Mouse (Mus musculus): ENCODE measurements around the gene Phactr4. TPM values are rescaled to one million over a fixed set of nuclear protein-coding genes. Genes with fewer than 3 reads are reported as not detected.

Gene Phactr4
- polyA plus RNA-seq, 1 experiment from 2014 or later = 25.9 TPM

GRCm38 (mm10) chr4:132312627-132313026 lies 109.7 kb downstream of the Phactr4 start:
- ATAC-seq (ENCODE audit: insufficient read depth, low FRiP score) = no peak
- Histone ChIP-seq H3K9me3 (replicated peaks; ENCODE audit: control insufficient read depth, low read length) (no peaks in the 10 kb centered on the region), H3K36me3 (ENCODE audit: control insufficient read depth, insufficient read depth, low read length) (peaks cover 35% of the 10 kb centered on the region)

DNA sequence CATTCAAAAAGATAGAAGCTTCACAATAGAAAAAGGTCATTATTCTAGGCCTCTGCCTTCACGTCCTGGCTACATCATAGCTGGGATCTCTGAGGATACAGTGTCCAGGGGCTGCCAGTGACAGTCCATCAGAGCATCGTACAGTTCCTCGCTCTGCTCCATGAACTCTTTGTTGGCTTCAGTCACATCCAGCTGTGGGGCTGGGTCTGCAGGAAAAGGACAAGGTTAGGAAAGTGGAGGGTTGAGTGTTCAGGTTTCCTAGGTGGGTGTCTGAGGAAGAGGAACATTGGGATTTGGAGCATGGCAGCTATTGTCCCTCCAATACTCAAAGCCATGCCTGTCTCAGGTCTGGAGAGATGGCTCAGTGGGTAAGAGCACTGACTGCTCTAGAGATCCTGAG lies 110.5 kb downstream of the Phactr4 start:
- H3K9me3 ChIP-seq (replicated peaks; ENCODE audit: control insufficient read depth, low read length) = no peaks in the 10 kb centered on the region
- peaks cover 31% of the 10 kb centered on the region for H3K36me3 ChIP-seq (ENCODE audit: control insufficient read depth, insufficient read depth, low read length)
- no peak overlapping the region for H3K9ac ChIP-seq (ENCODE audit: low read length)
- no peak for ATAC-seq (ENCODE audit: insufficient read depth, low FRiP score)
- no peak overlapping the region for H3K27ac ChIP-seq (ENCODE audit: low read length)
- H3K4me1 ChIP-seq (ENCODE audit: control insufficient read depth, insufficient read depth, low read length) = peaks cover 11% of the 10 kb centered on the region
- no peaks in the 10 kb centered on the region for H3K27me3 ChIP-seq (ENCODE audit: control insufficient read depth, insufficient read depth, low read length)
- no peak overlapping the region for H3K4me3 ChIP-seq (replicated peaks; ENCODE audit: low read length)
- 41% methylated on average over 3 of the region's 3 CpGs for WGBS
- H3K4me2 ChIP-seq (ENCODE audit: low read depth, low read length) = no peak overlapping the region

More at GRCm38 (mm10) chr4:132312627-132313026, 109.7 kb downstream of the Phactr4 start:
- no peak overlapping the region for H3K4me3 ChIP-seq (replicated peaks; ENCODE audit: low read length)
- H3K4me2 ChIP-seq (ENCODE audit: low read depth, low read length) = no peak overlapping the region
- no peaks in the 10 kb centered on the region for H3K27me3 ChIP-seq (ENCODE audit: control insufficient read depth, insufficient read depth, low read length)
- no peak overlapping the region for H3K27ac ChIP-seq (ENCODE audit: low read length)
- no peak overlapping the region for H3K9ac ChIP-seq (ENCODE audit: low read length)
- H3K4me1 ChIP-seq (ENCODE audit: control insufficient read depth, insufficient read depth, low read length) = peaks cover 11% of the 10 kb centered on the region
- WGBS = 82% methylated on average over 5 of the region's 5 CpGs

GRCm38 (mm10) chr4:132311209-132311608 lies 111.1 kb downstream of the Phactr4 start:
- no peaks in the 10 kb centered on the region for H3K9me3 ChIP-seq (replicated peaks; ENCODE audit: control insufficient read depth, low read length)
- H3K4me1 ChIP-seq (ENCODE audit: control insufficient read depth, insufficient read depth, low read length) = peaks cover 11% of the 10 kb centered on the region
- H3K27ac ChIP-seq (ENCODE audit: low read length) = no peak overlapping the region
- 53% methylated on average over 1 of the region's 1 CpGs for WGBS
- no peak overlapping the region for H3K4me2 ChIP-seq (ENCODE audit: low read depth, low read length)
- no peak for ATAC-seq (ENCODE audit: insufficient read depth, low FRiP score)
- no peaks in the 10 kb centered on the region for H3K27me3 ChIP-seq (ENCODE audit: control insufficient read depth, insufficient read depth, low read length)
- H3K36me3 ChIP-seq (ENCODE audit: control insufficient read depth, insufficient read depth, low read length) = peaks cover 28% of the 10 kb centered on the region
- H3K9ac ChIP-seq (ENCODE audit: low read length) = no peak overlapping the region
- H3K4me3 ChIP-seq (replicated peaks; ENCODE audit: low read length) = no peak overlapping the region

- Histone ChIP-seq H3K36me3 (ENCODE audit: control insufficient read depth, insufficient read depth, low read length) (peaks cover 28% of the 10 kb centered on the region), H3K4me2 (ENCODE audit: low read depth, low read length) (peak overlapping the region; percentile 95), H3K9ac (ENCODE audit: low read length) (peak overlapping the region; percentile 77), H3K4me1 (ENCODE audit: control insufficient read depth, insufficient read depth, low read length) (peaks cover 11% of the 10 kb centered on the region), H3K9me3 (replicated peaks; ENCODE audit: control insufficient read depth, low read length) (no peaks in the 10 kb centered on the region), H3K4me3 (replicated peaks; ENCODE audit: low read length) (peak overlapping the region; percentile 60), H3K27ac (ENCODE audit: low read length) (peak overlapping the region; percentile 73), H3K27me3 (ENCODE audit: control insufficient read depth, insufficient read depth, low read length) (no peaks in the 10 kb centered on the region)
- ATAC-seq (ENCODE audit: insufficient read depth, low FRiP score) = peak; percentile 43; the same call in 1 of the 2 replicates
- WGBS = 29% methylated on average over 10 of the region's 10 CpGs
Measured at GRCm38 (mm10) chr4:132309849-132310472, 112.3 kb downstream of the Phactr4 start.

DNA sequence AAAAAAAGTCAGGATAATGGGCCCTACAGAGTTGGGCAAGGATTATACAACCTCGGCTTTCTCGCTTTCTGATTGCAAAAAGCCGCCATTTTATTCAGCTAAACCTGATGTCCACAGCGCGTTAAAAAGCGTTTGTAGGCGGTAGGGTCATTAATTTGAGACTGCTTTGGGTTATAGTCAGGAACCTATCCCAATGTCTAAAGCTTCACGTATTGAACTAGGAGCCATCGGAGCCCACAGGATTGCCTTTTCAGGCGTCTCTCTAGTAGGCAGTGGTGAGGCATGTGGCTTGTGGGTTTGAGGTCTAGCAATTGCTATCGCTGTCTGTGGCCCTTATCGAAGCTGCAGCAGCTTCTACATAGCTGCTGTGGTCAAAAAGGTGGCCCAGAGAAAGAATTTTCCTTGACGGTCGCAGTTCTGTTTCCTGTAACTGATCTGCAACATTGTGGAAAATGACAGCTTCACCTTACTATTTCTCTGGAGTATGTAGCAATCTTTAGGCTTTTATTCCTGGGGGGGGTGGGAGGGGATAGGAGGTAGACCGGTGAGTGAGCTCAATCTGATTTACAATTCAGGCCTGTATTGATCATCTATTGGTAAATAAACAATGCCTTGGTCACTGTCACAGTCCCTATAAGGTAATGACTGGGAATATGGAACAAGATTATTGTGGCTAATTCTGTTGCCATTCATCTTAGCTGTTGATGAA lies 113.0 kb downstream of the Phactr4 start:
- Histone ChIP-seq H3K4me1 (ENCODE audit: control insufficient read depth, insufficient read depth, low read length) (peaks cover 11% of the 10 kb centered on the region), H3K27ac (ENCODE audit: low read length) (peak overlapping the region; percentile 73), H3K9ac (ENCODE audit: low read length) (peak overlapping the region; percentile 77), H3K9me3 (replicated peaks; ENCODE audit: control insufficient read depth, low read length) (no peaks in the 10 kb centered on the region), H3K4me2 (ENCODE audit: low read depth, low read length) (peak overlapping the region; percentile 95), H3K36me3 (ENCODE audit: control insufficient read depth, insufficient read depth, low read length) (peaks cover 28% of the 10 kb centered on the region), H3K27me3 (ENCODE audit: control insufficient read depth, insufficient read depth, low read length) (no peaks in the 10 kb centered on the region), H3K4me3 (replicated peaks; ENCODE audit: low read length) (peak overlapping the region; percentile 60)
- under 1% methylated on average over 15 of the region's 15 CpGs for WGBS
- ATAC-seq (ENCODE audit: insufficient read depth, low FRiP score) = no peak

DNA sequence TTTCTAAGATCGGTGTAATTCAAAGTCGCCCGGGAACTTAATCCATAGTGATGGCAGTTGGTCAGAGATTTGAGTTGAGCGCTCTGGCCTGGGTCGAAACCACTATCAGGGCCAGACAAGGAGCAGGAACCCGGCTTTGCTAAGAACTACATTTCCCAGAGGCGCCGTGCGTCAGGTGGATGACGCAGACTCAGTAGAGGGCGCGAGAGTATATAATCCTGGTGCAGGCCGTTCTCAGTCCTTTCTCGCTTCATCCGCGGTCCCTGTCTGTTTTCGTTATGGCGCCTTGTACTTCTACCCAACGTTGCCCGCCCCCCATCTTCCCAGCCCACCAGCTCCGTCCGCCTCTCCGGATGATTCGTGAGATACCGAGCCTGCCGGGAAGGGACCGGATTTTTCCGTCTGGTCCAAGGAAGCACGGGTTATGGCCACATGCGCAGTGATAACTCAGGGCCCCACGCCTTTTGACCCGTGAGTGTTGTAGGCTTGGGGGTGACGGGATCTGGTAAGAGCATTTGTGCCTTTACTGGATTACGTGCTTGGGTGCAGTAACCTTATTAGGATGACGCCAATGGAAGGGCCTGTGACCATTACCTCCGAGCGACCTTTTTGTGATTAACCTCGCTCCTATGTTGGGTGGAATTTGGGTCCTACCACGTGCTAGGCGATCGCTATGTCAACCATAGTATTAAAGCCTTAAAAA lies 113.7 kb downstream of the Phactr4 start:
- ATAC-seq (ENCODE audit: insufficient read depth, low FRiP score) = peak; percentile 90
- H3K4me1 ChIP-seq (ENCODE audit: control insufficient read depth, insufficient read depth, low read length) = peaks cover 11% of the 10 kb centered on the region
- peak overlapping the region; percentile 77 for H3K9ac ChIP-seq (ENCODE audit: low read length)
- peak overlapping the region; percentile 73 for H3K27ac ChIP-seq (ENCODE audit: low read length)
- no peaks in the 10 kb centered on the region for H3K27me3 ChIP-seq (ENCODE audit: control insufficient read depth, insufficient read depth, low read length)
- H3K36me3 ChIP-seq (ENCODE audit: control insufficient read depth, insufficient read depth, low read length) = peaks cover 22% of the 10 kb centered on the region
- H3K9me3 ChIP-seq (replicated peaks; ENCODE audit: control insufficient read depth, low read length) = no peaks in the 10 kb centered on the region
- peak overlapping the region; percentile 60 for H3K4me3 ChIP-seq (replicated peaks; ENCODE audit: low read length)
- H3K4me2 ChIP-seq (ENCODE audit: low read depth, low read length) = peak overlapping the region; percentile 95
- WGBS = under 1% methylated on average over 41 of the region's 41 CpGs

GRCm38 (mm10) chr4:132306004-132306403 lies 116.3 kb downstream of the Phactr4 start:
- Histone ChIP-seq H3K36me3 (ENCODE audit: control insufficient read depth, insufficient read depth, low read length) (peaks cover 14% of the 10 kb centered on the region), H3K27ac (ENCODE audit: low read length) (no peak overlapping the region), H3K9me3 (replicated peaks; ENCODE audit: control insufficient read depth, low read length) (no peaks in the 10 kb centered on the region), H3K4me2 (ENCODE audit: low read depth, low read length) (no peak overlapping the region), H3K4me3 (replicated peaks; ENCODE audit: low read length) (no peak overlapping the region), H3K9ac (ENCODE audit: low read length) (no peak overlapping the region), H3K4me1 (ENCODE audit: control insufficient read depth, insufficient read depth, low read length) (peaks cover 15% of the 10 kb centered on the region), H3K27me3 (ENCODE audit: control insufficient read depth, insufficient read depth, low read length) (no peaks in the 10 kb centered on the region)
- whole genome bisulfite sequencing = 68% methylated on average over 6 of the region's 6 CpGs
- ATAC-seq (ENCODE audit: insufficient read depth, low FRiP score) = no peak
